Mouse (Mus musculus) MEL (cell line): Measurements from ENCODE around the gene Tbc1d1. TPM values are rescaled to one million over a fixed set of nuclear protein-coding genes. Genes with fewer than 3 reads are reported as not detected.

Experiments used
- DNase-seq: peaks from one replicate; pipeline ENCODE4 v3.0.0; 2011; ENCODE audit warnings: low read depth, low spot score
- H3K27ac ChIP-seq: 2 replicates; pipeline ENCODE4 v1.5.1; 2012; ENCODE audit warnings: low read depth, mild to moderate bottlenecking, control low read depth, low read length, moderate library complexity; ENCODE audit not compliant: control insufficient read depth
- H3K27me3 ChIP-seq, 2 experiments: fragments of 150-350 bp in 1 of 2; sonication (generic) in 1 of 2; 2 replicates each; pipeline ENCODE4 v1.6.1; 2012; ENCODE audit warnings: low read length in 2 of 2, mild to moderate bottlenecking in 2 of 2, improper control_type of control experiment in 1 of 2, moderate library complexity in 1 of 2; ENCODE audit not compliant: insufficient read depth in 2 of 2, control insufficient read depth in 1 of 2
- H3K36me3 ChIP-seq, 2 experiments: 2 replicates each; pipeline ENCODE4 v1.6.1; 2012 to 2014; ENCODE audit warnings: low read length in 2 of 2, improper control_type of control experiment in 1 of 2, inconsistent platforms in 1 of 2, mild to moderate bottlenecking in 1 of 2; ENCODE audit not compliant: insufficient read depth in 2 of 2, control insufficient read depth in 1 of 2
- H3K4me1 ChIP-seq, 2 experiments: fragments of 150-350 bp in 1 of 2; sonication (generic) in 1 of 2; 2 replicates each; pipeline ENCODE4 v1.6.1; 2012; ENCODE audit warnings: low read length in 2 of 2, improper control_type of control experiment in 1 of 2, mild to moderate bottlenecking in 1 of 2; ENCODE audit not compliant: insufficient read depth in 2 of 2, control insufficient read depth in 1 of 2
- H3K4me3 ChIP-seq, 2 experiments: fragments of 150-350 bp in 1 of 2; sonication (generic) in 1 of 2; 2 replicates each; pipeline ENCODE4 v1.5.1; 2012; ENCODE audit warnings: low read depth in 2 of 2, low read length in 2 of 2, mild to moderate bottlenecking in 2 of 2, moderate library complexity in 2 of 2, control low read depth in 1 of 2, improper control_type of control experiment in 1 of 2; ENCODE audit not compliant: control insufficient read depth in 1 of 2, insufficient read depth in 1 of 2
- H3K79me2 ChIP-seq: 2 replicates; pipeline ENCODE4 v1.6.1; 2012; ENCODE audit warnings: mild to moderate bottlenecking, low read length, moderate library complexity; ENCODE audit not compliant: control insufficient read depth, poor library complexity, insufficient read depth
- H3K9ac ChIP-seq: 2 replicates; pipeline ENCODE4 v1.6.1; 2012; ENCODE audit warnings: low read depth, mild to moderate bottlenecking, control low read depth, low read length, moderate library complexity; ENCODE audit not compliant: control insufficient read depth, poor library complexity, severe bottlenecking
- H3K9me3 ChIP-seq: fragments of 150-350 bp; sonication (generic); replicated peaks from 2 replicates; pipeline ENCODE4 v1.6.1; 2012; ENCODE audit warnings: mild to moderate bottlenecking, low read length, improper control_type of control experiment, moderate library complexity; ENCODE audit not compliant: insufficient read depth
- BHLHE40 ChIP-seq: IDR thresholded peaks from 2 replicates; pipeline ENCODE4 v1.6.1; 2012; ENCODE audit warnings: low read depth, mild to moderate bottlenecking, inconsistent platforms, low read length, improper control_type of control experiment, borderline replicate concordance
- CHD1 ChIP-seq: IDR thresholded peaks from 2 replicates; pipeline ENCODE4 v1.6.1; 2012; ENCODE audit warnings: low read depth, mild to moderate bottlenecking, inconsistent platforms, low read length, improper control_type of control experiment
- CHD2 ChIP-seq: IDR thresholded peaks from 2 replicates; pipeline ENCODE4 v1.6.1; 2011; ENCODE audit warnings: low read length, improper control_type of control experiment
- E2F4 ChIP-seq: IDR thresholded peaks from 2 replicates; pipeline ENCODE4 v1.6.1; 2011; ENCODE audit warnings: low read depth, low read length, improper control_type of control experiment, borderline replicate concordance
- ELF1 ChIP-seq: IDR thresholded peaks from 2 replicates; pipeline ENCODE4 v1.6.1; 2014; ENCODE audit warnings: low read depth, mild to moderate bottlenecking, inconsistent platforms, low read length, improper control_type of control experiment, moderate library complexity
- EP300 ChIP-seq, 2 experiments: IDR thresholded peaks; 2 replicates each; pipeline ENCODE4 v1.6.1; 2011; ENCODE audit warnings: improper control_type of control experiment in 2 of 2, low read length in 2 of 2, low read depth in 1 of 2, mild to moderate bottlenecking in 1 of 2
- GABPA ChIP-seq: IDR thresholded peaks from 2 replicates; pipeline ENCODE4 v1.6.1; 2012; ENCODE audit warnings: low read depth, mild to moderate bottlenecking, inconsistent platforms, low read length, improper control_type of control experiment, moderate library complexity
- GATA1 ChIP-seq: IDR thresholded peaks from 2 replicates; pipeline ENCODE4 v1.6.1; 2011; ENCODE audit warnings: low read depth, low read length, improper control_type of control experiment
- HCFC1 ChIP-seq: IDR thresholded peaks from 2 replicates; pipeline ENCODE4 v1.6.1; 2012; ENCODE audit warnings: low read depth, mild to moderate bottlenecking, inconsistent platforms, low read length, improper control_type of control experiment, moderate library complexity
- KAT2A ChIP-seq: conservative IDR thresholded peaks from 2 replicates; pipeline ENCODE4 v1.6.1; 2012; ENCODE audit warnings: low read depth, low read length, improper control_type of control experiment, inconsistent platforms
- MAZ ChIP-seq: IDR thresholded peaks from 2 replicates; pipeline ENCODE4 v1.6.1; 2012; ENCODE audit warnings: low read depth, mild to moderate bottlenecking, inconsistent platforms, low read length, improper control_type of control experiment
- MYC ChIP-seq: IDR thresholded peaks from 2 replicates; pipeline ENCODE4 v1.6.1; 2011; ENCODE audit warnings: low read depth, mild to moderate bottlenecking, low read length, improper control_type of control experiment, moderate library complexity
- NRF1 ChIP-seq: IDR thresholded peaks from 2 replicates; pipeline ENCODE4 v1.6.1; 2014; ENCODE audit warnings: low read depth, mild to moderate bottlenecking, inconsistent platforms, low read length, improper control_type of control experiment, moderate library complexity; ENCODE audit not compliant: poor library complexity, insufficient read depth, severe bottlenecking
- POLR2A ChIP-seq, 2 experiments: IDR thresholded peaks; 2 replicates each; pipeline ENCODE4 v1.6.1; 2011 to 2012; ENCODE audit warnings: low read length in 2 of 2, mild to moderate bottlenecking in 2 of 2, control low read depth in 1 of 2, improper control_type of control experiment in 1 of 2, low read depth in 1 of 2, moderate library complexity in 1 of 2; ENCODE audit not compliant: control insufficient read depth in 1 of 2, insufficient read depth in 1 of 2, poor library complexity in 1 of 2
- POLR2AphosphoS5 ChIP-seq: IDR thresholded peaks from 2 replicates; pipeline ENCODE4 v1.6.1; 2012; ENCODE audit warnings: low read depth, borderline replicate concordance, mild to moderate bottlenecking, inconsistent platforms, low read length, moderate library complexity, mixed read lengths
- RAD21 ChIP-seq: IDR thresholded peaks from 2 replicates; pipeline ENCODE4 v1.6.1; 2011; ENCODE audit warnings: mild to moderate bottlenecking, low read depth, low read length, improper control_type of control experiment
- RCOR1 ChIP-seq: IDR thresholded peaks from 2 replicates; pipeline ENCODE4 v1.6.1; 2012; ENCODE audit warnings: low read depth, mild to moderate bottlenecking, inconsistent platforms, low read length, improper control_type of control experiment
- SIN3A ChIP-seq: IDR thresholded peaks from 2 replicates; pipeline ENCODE4 v1.6.1; 2012; ENCODE audit warnings: low read length, improper control_type of control experiment, inconsistent platforms
- SMC3 ChIP-seq: IDR thresholded peaks from 2 replicates; pipeline ENCODE4 v1.6.1; 2011; ENCODE audit warnings: low read depth, low read length, improper control_type of control experiment
- TAL1 ChIP-seq: IDR thresholded peaks from 2 replicates; pipeline ENCODE4 v1.6.1; 2012; ENCODE audit warnings: mild to moderate bottlenecking, inconsistent platforms, low read length, moderate library complexity, mixed read lengths
- TBP ChIP-seq: IDR thresholded peaks from 2 replicates; pipeline ENCODE4 v1.8.0; 2011; ENCODE audit warnings: low read depth, low read length, improper control_type of control experiment
- TCF12 ChIP-seq: IDR thresholded peaks from 2 replicates; pipeline ENCODE4 v1.6.1; 2014; ENCODE audit warnings: low read depth, mild to moderate bottlenecking, inconsistent platforms, low read length, improper control_type of control experiment, moderate library complexity
- UBTF ChIP-seq: IDR thresholded peaks from 2 replicates; pipeline ENCODE4 v1.6.1; 2012; ENCODE audit warnings: low read depth, mild to moderate bottlenecking, inconsistent platforms, low read length, improper control_type of control experiment, moderate library complexity, borderline replicate concordance; ENCODE audit not compliant: insufficient read depth
- USF1 ChIP-seq: IDR thresholded peaks from 2 replicates; pipeline ENCODE4 v1.6.1; 2014; ENCODE audit warnings: low read depth, mild to moderate bottlenecking, inconsistent platforms, low read length, improper control_type of control experiment, moderate library complexity
- USF2 ChIP-seq, 2 experiments: IDR thresholded peaks; 2 replicates each; pipeline ENCODE4 v1.6.1; 2011 to 2012; ENCODE audit warnings: improper control_type of control experiment in 2 of 2, low read length in 2 of 2, borderline replicate concordance in 1 of 2, inconsistent platforms in 1 of 2, low read depth in 1 of 2, mild to moderate bottlenecking in 1 of 2; ENCODE audit not compliant: insufficient read depth in 1 of 2
- ZC3H11A ChIP-seq: IDR thresholded peaks from 2 replicates; pipeline ENCODE4 v1.6.1; 2012; ENCODE audit warnings: low read depth, mild to moderate bottlenecking, inconsistent platforms, low read length, improper control_type of control experiment
- ZKSCAN1 ChIP-seq: IDR thresholded peaks from 2 replicates; pipeline ENCODE4 v1.6.1; 2012; ENCODE audit warnings: low read depth, mild to moderate bottlenecking, inconsistent platforms, low read length, improper control_type of control experiment, moderate library complexity
- ZMIZ1 ChIP-seq: IDR thresholded peaks from 2 replicates; pipeline ENCODE4 v1.6.1; 2012; ENCODE audit warnings: low read depth, mild to moderate bottlenecking, inconsistent platforms, low read length, improper control_type of control experiment, moderate library complexity
- polyA plus RNA-seq, 2 experiments: library from polyadenylated mRNA; stranded (reverse) in 1 of 2; unstranded in 1 of 2; fragments of >175 nt in 1 of 2; fragments of >200 nt in 1 of 2; gene quantifications; 2 replicates each; pipeline versions ENCODE4 v1.2.1 to v1.2.4; 2012; ENCODE audit warnings: low replicate concordance in 2 of 2, low read depth in 1 of 2; ENCODE audit not compliant: insufficient read length in 2 of 2, insufficient read depth in 1 of 2, missing spikeins in 1 of 2
- total RNA-seq: library from RNA; depleted of rRNA; stranded (reverse); fragments of 300-350 nt; gene quantifications from 2 replicates; pipeline ENCODE4 v1.2.3, GENCODE M21; 2012

Tbc1d1 gene
- total and polyA plus RNA-seq, 3 experiments: 22.5 to 24.4 TPM; not detected in 1

- TF ChIP-seq TCF12 (peak; percentile 69), GABPA (no peak), HCFC1 (0 out of 2 replicates have a peak, but pooled peaks have one; percentile 21), ZC3H11A (no peak), USF2 (IDR thresholded peaks at IDR 0.05; ENCODE audit: borderline replicate concordance in 1 of 2, insufficient read depth in 1 of 2, low read depth in 1 of 2, low read length in 2 of 2) (no peak), GATA1 (no peak), EP300 (IDR thresholded peaks at IDR 0.05; ENCODE audit: low read depth in 1 of 2, low read length in 2 of 2) (peak; percentile 50 to 76), SMC3 (peak; percentile 9; the same call in 1 of the 2 replicates), POLR2AphosphoS5 (no peak), RAD21 (no peak), KAT2A (no peak)
- TF ChIP-seq, all 39 proteins: peak for 12
Observed at GRCm38 (mm10) chr5:64364432-64365125, 208.5 kb downstream of the Tbc1d1 start (continued).

- H3K4me1 ChIP-seq: peaks cover 8 to 41% of the 10 kb centered on the region in 2 experiments
- 0 out of 2 replicates have a peak overlapping the region, but pooled peaks have one; percentile 6 for H3K9ac ChIP-seq
- TF ChIP-seq POLR2A (IDR thresholded peaks at IDR 0.05; ENCODE audit: control insufficient read depth in 1 of 2, insufficient read depth in 1 of 2, low read depth in 1 of 2, low read length in 2 of 2, poor library complexity in 1 of 2): no peak
- TF ChIP-seq TBP: no peak
- TF ChIP-seq CHD2: no peak
- TF ChIP-seq TAL1: no peak
- TF ChIP-seq MYC: no peak
- TF ChIP-seq RCOR1: 0 out of 2 replicates have a peak, but pooled peaks have one; percentile 13
- TF ChIP-seq SIN3A: no peak
- no peak for TF ChIP-seq GABPA
- TF ChIP-seq USF2 (IDR thresholded peaks at IDR 0.05; ENCODE audit: borderline replicate concordance in 1 of 2, insufficient read depth in 1 of 2, low read depth in 1 of 2, low read length in 2 of 2): peak; percentile 27 to 65; a peak in 1 of 4 replicates
- no peak for TF ChIP-seq NRF1
- TF ChIP-seq ELF1: no peak
- no peak for TF ChIP-seq CHD1
- TF ChIP-seq E2F4: no peak
- 0 out of 2 replicates have a peak, but pooled peaks have one; percentile 24 for TF ChIP-seq GATA1
- no peak for TF ChIP-seq MAZ
- peak; percentile 65; the same call in 1 of the 2 replicates for TF ChIP-seq ZKSCAN1
- TF ChIP-seq ZMIZ1: no peak
- TF ChIP-seq POLR2AphosphoS5: no peak
- peak; percentile 93 for TF ChIP-seq USF1
- no peak for TF ChIP-seq UBTF
- TF ChIP-seq BHLHE40: no peak
- no peak for TF ChIP-seq TCF12
- DNase-seq: peak; percentile 28
- H3K27me3 ChIP-seq: no peaks in the 10 kb centered on the region
- peaks cover 0 to 27% of the 10 kb centered on the region in 2 experiments; a peak in 2 of 4 replicates for H3K36me3 ChIP-seq
- no peak overlapping the region for H3K4me3 ChIP-seq
- H3K79me2 ChIP-seq: no peaks in the 10 kb centered on the region
- no peaks in the 10 kb centered on the region for H3K9me3 ChIP-seq
- H3K27ac ChIP-seq: peak overlapping the region; percentile 35
Observed at GRCm38 (mm10) chr5:64365187-64366066, 209.3 kb downstream of the Tbc1d1 start.
